Mouse (Mus musculus): ENCODE measurements around the gene Col10a1.

DNA sequence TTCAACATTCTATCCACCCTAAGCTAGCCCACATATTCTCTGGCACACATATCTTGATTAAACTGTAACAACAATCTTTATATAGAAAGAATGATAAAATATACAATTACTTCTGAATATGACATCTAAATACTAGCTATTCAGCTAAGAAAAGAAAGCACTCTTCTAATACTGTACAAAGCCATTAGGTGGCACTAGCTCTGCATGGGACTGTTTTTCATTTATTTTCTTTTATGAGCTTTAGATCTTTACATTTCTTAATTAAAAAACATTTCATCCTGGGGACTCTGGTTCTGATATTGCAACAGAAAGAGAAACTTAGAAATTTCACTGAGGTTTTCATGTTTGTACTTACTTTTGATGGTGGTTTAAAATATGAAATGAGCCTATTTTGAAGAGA, 42.0 kb downstream of the Col10a1 start:
- TF ChIP-seq CTCF (IDR thresholded peaks at IDR 0.05; ENCODE audit: low read depth) = no peak
- TF ChIP-seq EP300 (IDR thresholded peaks at IDR 0.05; ENCODE audit: low read depth) = no peak

All from liver, embryonic 14.5 days (tissue).